Mouse (Mus musculus): Measurements from ENCODE around the gene Mcrip1. TPM values are rescaled to one million over a fixed set of nuclear protein-coding genes. Genes with fewer than 3 reads are reported as not detected.
A peak's percentile ranks its signal among the peaks of the same experiment; 100 is the strongest.

Mcrip1 gene
- polyA plus RNA-seq, 1 experiment from 2014 or later, result 244 TPM

GRCm38 (mm10) chr11:120552736-120553135 is 3.2 kb upstream of the Mcrip1 start:
- WGBS, result 81% methylated on average over 5 of the region's 5 CpGs
- H3K36me3 ChIP-seq (ENCODE audit: control insufficient read depth, insufficient read depth, low read length), result no peaks in the 10 kb centered on the region
- no peak for ATAC-seq (ENCODE audit: insufficient read depth, low FRiP score, low TSS enrichment)

DNA sequence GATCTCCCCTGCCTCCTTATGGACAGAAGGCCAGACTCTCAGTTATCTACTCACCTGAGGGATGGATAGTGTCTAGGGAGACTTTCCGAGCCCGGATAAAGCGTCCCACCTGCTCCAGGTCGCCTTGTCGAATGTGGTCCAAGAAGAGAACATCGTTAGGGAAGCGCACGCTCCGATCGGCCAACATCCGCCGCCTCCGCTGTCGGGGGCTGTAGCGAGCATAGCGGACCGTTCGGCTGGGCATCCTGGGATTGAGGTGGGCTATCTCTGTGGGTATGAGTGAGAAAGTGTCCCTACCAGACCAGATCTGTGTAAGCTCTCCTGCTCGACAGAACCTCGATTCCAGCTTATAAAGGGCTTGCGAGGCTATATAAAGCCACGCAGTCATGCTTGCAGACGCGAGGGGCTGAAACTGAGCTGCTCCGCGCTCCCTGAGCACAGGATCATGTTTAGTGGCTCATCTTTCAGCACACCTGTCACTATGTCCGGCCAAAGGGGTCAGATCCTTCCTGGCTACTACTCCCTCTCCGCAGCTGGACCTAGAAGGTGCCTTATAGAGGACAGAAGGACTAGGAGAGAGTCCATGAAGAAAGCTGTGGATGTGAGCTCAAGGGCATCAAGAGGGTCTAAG is 1.4 kb upstream of the Mcrip1 start, which contains the start of gene Ppp1r27:
Gene Ppp1r27 (minus strand): TSS at position 323 of the 631 bp plus-strand sequence.
- Histone ChIP-seq H3K4me1 (ENCODE audit: control insufficient read depth, insufficient read depth, low read length) (peaks cover 14% of the 10 kb centered on the region), H3K9me3 (ENCODE audit: control insufficient read depth, low read length) (no peaks in the 10 kb centered on the region), H3K9ac (ENCODE audit: low read length) (peak within 1 kb of the TSS; percentile 96), H3K4me2 (ENCODE audit: low read depth) (peak within 1 kb of the TSS; percentile 97), H3K27me3 (ENCODE audit: control insufficient read depth, insufficient read depth, low read length) (no peaks in the 10 kb centered on the region), H3K36me3 (ENCODE audit: control insufficient read depth, insufficient read depth, low read length) (no peaks in the 10 kb centered on the region), H3K4me3 (ENCODE audit: low read depth, low read length) (peak within 1 kb of the TSS; percentile 99), H3K27ac (ENCODE audit: low read depth, low read length) (peak within 1 kb of the TSS; percentile 78; the same call in 1 of the 2 replicates)
- 93% methylated on average over 28 of the region's 28 CpGs for WGBS
- ATAC-seq (ENCODE audit: insufficient read depth, low FRiP score, low TSS enrichment) (no peak), DNase-seq (ENCODE audit: low spot score) (no peak)

More at GRCm38 (mm10) chr11:120552736-120553135, 3.2 kb upstream of the Mcrip1 start:
- no peak overlapping the region for H3K4me3 ChIP-seq (ENCODE audit: low read depth, low read length)
- H3K4me2 ChIP-seq (ENCODE audit: low read depth), result no peak overlapping the region
- no peaks in the 10 kb centered on the region for H3K9me3 ChIP-seq (ENCODE audit: control insufficient read depth, low read length)
- no peak overlapping the region for H3K27ac ChIP-seq (ENCODE audit: low read depth, low read length)
- peaks cover 14% of the 10 kb centered on the region for H3K4me1 ChIP-seq (ENCODE audit: control insufficient read depth, insufficient read depth, low read length)
- H3K27me3 ChIP-seq (ENCODE audit: control insufficient read depth, insufficient read depth, low read length), result no peaks in the 10 kb centered on the region
- DNase-seq (ENCODE audit: low spot score), result no peak
- no peak overlapping the region for H3K9ac ChIP-seq (ENCODE audit: low read length)

DNA sequence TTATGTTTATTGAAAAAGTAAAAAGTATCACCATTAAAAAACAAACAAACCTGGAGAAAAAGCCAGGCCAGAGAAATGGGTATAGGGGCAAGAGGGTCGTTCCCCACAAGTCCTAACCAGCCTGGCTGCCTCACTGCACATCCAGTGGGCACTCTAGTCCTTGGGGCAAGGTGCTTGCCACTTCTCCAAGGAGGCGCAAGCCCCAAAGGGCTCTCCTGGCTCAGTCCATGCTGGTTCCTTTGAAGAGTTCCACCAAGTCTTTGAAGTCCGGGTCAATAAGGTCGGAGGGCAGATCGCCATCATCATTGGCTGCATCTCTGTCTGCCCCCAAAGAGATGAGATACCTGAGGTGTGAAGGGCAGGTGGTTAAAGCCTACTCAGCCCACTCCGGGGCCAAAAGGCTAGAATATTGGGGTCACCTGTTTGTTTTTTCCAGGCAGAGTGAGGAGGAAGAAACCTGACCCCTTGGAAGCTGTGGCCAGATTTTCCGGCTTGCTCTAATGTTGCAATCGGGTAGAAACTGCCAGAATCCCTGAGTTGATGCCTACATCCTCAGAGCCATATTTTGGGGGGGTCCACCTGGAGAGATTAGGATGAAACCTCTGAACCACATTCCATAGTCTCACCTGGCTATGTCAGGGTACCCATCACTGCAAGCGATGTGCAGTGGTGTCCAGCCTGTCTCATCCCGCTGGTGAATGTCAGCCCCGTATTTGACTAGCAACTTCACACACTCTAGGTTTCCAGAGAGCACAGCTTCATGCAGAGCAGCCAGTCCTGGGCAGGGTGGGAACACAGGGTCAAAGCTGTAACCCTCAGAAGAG is 671 bp upstream of the Mcrip1 start:
- Histone ChIP-seq H3K4me2 (ENCODE audit: low read depth) (peak overlapping the region; percentile 97), H3K4me3 (ENCODE audit: low read depth, low read length) (peak overlapping the region; percentile 99), H3K27ac (ENCODE audit: low read depth, low read length) (peak overlapping the region; percentile 78), H3K9me3 (ENCODE audit: control insufficient read depth, low read length) (no peaks in the 10 kb centered on the region), H3K4me1 (ENCODE audit: control insufficient read depth, insufficient read depth, low read length) (peaks cover 14% of the 10 kb centered on the region), H3K9ac (ENCODE audit: low read length) (peak overlapping the region; percentile 96), H3K36me3 (ENCODE audit: control insufficient read depth, insufficient read depth, low read length) (no peaks in the 10 kb centered on the region), H3K27me3 (ENCODE audit: control insufficient read depth, insufficient read depth, low read length) (no peaks in the 10 kb centered on the region)
- ATAC-seq (ENCODE audit: insufficient read depth, low FRiP score, low TSS enrichment) (no peak), DNase-seq (ENCODE audit: low spot score) (peak; percentile 9)
- 73% methylated on average over 11 of the region's 11 CpGs for WGBS

DNA sequence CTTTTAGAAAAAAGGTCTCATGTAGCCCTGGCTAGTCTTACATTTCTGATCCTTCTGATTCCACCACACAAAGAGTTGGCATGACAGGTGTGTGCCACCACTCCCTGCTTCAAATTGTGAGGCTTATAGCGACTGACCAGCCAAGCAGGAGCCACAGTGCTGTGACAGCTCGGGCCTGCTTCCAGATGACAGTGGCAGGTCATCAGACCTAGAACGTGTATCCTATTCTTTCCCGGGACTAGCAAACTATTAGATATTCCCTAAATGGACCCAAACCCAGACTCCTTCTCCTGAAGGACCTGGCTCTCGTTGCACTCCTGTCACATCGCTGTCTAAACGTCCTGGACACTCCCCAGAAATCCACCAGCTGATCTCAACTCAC is 750 bp downstream of the Mcrip1 start:
- Histone ChIP-seq H3K36me3 (ENCODE audit: control insufficient read depth, insufficient read depth, low read length) (peaks cover 6% of the 10 kb centered on the region; the same call in 1 of the 2 replicates), H3K4me3 (ENCODE audit: low read depth, low read length) (peak overlapping the region; percentile 99), H3K27me3 (ENCODE audit: control insufficient read depth, insufficient read depth, low read length) (no peaks in the 10 kb centered on the region), H3K4me2 (ENCODE audit: low read depth) (peak overlapping the region; percentile 97), H3K27ac (ENCODE audit: low read depth, low read length) (peak overlapping the region; percentile 78; the same call in 1 of the 2 replicates), H3K9ac (ENCODE audit: low read length) (peak overlapping the region; percentile 96), H3K9me3 (ENCODE audit: control insufficient read depth, low read length) (no peaks in the 10 kb centered on the region), H3K4me1 (ENCODE audit: control insufficient read depth, insufficient read depth, low read length) (peaks cover 14% of the 10 kb centered on the region)
- 35% methylated on average over 7 of the region's 7 CpGs for WGBS
- DNase-seq (ENCODE audit: low spot score) (no peak), ATAC-seq (ENCODE audit: insufficient read depth, low FRiP score, low TSS enrichment) (no peak)

DNA sequence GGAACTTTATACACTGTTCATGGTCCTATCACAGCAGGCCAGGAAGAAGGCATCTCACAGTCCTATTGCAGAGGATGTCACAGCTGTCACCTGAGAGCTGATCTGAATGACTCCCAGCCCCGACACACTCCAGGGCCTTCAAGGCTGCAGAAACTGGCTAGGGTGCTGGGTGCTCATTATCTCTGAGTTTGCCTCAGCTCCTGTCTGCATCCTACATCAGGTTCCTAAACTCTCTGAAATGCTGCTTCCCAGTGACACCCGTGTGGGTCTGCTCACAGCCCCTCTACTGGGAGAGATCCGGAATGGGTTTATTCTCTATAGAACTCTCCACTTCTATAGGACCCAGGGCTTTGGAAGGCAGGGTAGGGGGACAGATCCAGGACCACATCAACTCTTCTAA is 1.3 kb downstream of the Mcrip1 start:
- peaks cover 10% of the 10 kb centered on the region; the same call in 1 of the 2 replicates for H3K36me3 ChIP-seq (ENCODE audit: control insufficient read depth, insufficient read depth, low read length)
- 85% methylated on average over 3 of the region's 3 CpGs for WGBS
- H3K27me3 ChIP-seq (ENCODE audit: control insufficient read depth, insufficient read depth, low read length), result no peaks in the 10 kb centered on the region
- H3K4me1 ChIP-seq (ENCODE audit: control insufficient read depth, insufficient read depth, low read length), result peaks cover 14% of the 10 kb centered on the region
- H3K27ac ChIP-seq (ENCODE audit: low read depth, low read length), result no peak overlapping the region
- H3K4me2 ChIP-seq (ENCODE audit: low read depth), result peak overlapping the region; percentile 97
- no peak overlapping the region for H3K9ac ChIP-seq (ENCODE audit: low read length)
- DNase-seq (ENCODE audit: low spot score), result peak; percentile 9
- H3K4me3 ChIP-seq (ENCODE audit: low read depth, low read length), result no peak overlapping the region; the same call in 1 of the 2 replicates
- no peaks in the 10 kb centered on the region for H3K9me3 ChIP-seq (ENCODE audit: control insufficient read depth, low read length)
- no peak for ATAC-seq (ENCODE audit: insufficient read depth, low FRiP score, low TSS enrichment)

GRCm38 (mm10) chr11:120547469-120547868 is 2.1 kb downstream of the Mcrip1 start:
- Histone ChIP-seq H3K27ac (ENCODE audit: low read depth, low read length) (no peak overlapping the region), H3K36me3 (ENCODE audit: control insufficient read depth, insufficient read depth, low read length) (peaks cover 15% of the 10 kb centered on the region; the same call in 1 of the 2 replicates), H3K4me2 (ENCODE audit: low read depth) (no peak overlapping the region), H3K9me3 (ENCODE audit: control insufficient read depth, low read length) (no peaks in the 10 kb centered on the region), H3K4me3 (ENCODE audit: low read depth, low read length) (no peak overlapping the region), H3K27me3 (ENCODE audit: control insufficient read depth, insufficient read depth, low read length) (no peaks in the 10 kb centered on the region), H3K9ac (ENCODE audit: low read length) (no peak overlapping the region), H3K4me1 (ENCODE audit: control insufficient read depth, insufficient read depth, low read length) (peaks cover 14% of the 10 kb centered on the region)
- 72% methylated on average over 2 of the region's 2 CpGs for WGBS
- ATAC-seq (ENCODE audit: insufficient read depth, low FRiP score, low TSS enrichment), result no peak
- peak; percentile 5 for DNase-seq (ENCODE audit: low spot score)

DNA sequence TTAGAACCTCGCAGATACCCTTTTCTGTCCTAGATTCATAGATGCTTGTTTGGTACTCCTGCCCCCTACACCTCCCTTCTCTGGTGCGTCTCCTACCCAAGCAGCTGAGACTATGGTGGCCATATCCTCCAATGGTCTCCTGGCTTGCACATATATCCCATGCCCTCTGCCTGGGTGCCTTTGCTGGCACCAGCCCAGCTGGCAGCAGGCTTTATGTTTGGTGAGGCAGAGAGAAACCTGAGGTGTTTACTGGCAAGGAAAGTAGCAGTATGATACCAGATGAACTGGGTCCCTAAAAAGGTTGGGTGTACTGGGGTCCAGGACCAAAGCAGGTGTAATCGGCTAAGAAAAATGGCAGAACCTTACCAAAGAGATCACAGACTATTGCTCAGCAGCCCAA is 3.6 kb downstream of the Mcrip1 start:
- Histone ChIP-seq H3K27me3 (ENCODE audit: control insufficient read depth, insufficient read depth, low read length) (no peaks in the 10 kb centered on the region), H3K4me2 (ENCODE audit: low read depth) (no peak overlapping the region), H3K9ac (ENCODE audit: low read length) (no peak overlapping the region), H3K4me3 (ENCODE audit: low read depth, low read length) (no peak overlapping the region), H3K4me1 (ENCODE audit: control insufficient read depth, insufficient read depth, low read length) (peaks cover 14% of the 10 kb centered on the region), H3K36me3 (ENCODE audit: control insufficient read depth, insufficient read depth, low read length) (peaks cover 15% of the 10 kb centered on the region; the same call in 1 of the 2 replicates), H3K27ac (ENCODE audit: low read depth, low read length) (no peak overlapping the region), H3K9me3 (ENCODE audit: control insufficient read depth, low read length) (no peaks in the 10 kb centered on the region)
- WGBS, result 98% methylated on average over 3 of the region's 3 CpGs
- DNase-seq (ENCODE audit: low spot score), result no peak
- ATAC-seq (ENCODE audit: insufficient read depth, low FRiP score, low TSS enrichment), result no peak

- Histone ChIP-seq H3K4me3 (ENCODE audit: low read depth, low read length) (no peak overlapping the region), H3K9ac (ENCODE audit: low read length) (no peak overlapping the region), H3K27ac (ENCODE audit: low read depth, low read length) (no peak overlapping the region), H3K9me3 (ENCODE audit: control insufficient read depth, low read length) (no peaks in the 10 kb centered on the region), H3K36me3 (ENCODE audit: control insufficient read depth, insufficient read depth, low read length) (peaks cover 15% of the 10 kb centered on the region; the same call in 1 of the 2 replicates), H3K4me2 (ENCODE audit: low read depth) (no peak overlapping the region), H3K27me3 (ENCODE audit: control insufficient read depth, insufficient read depth, low read length) (no peaks in the 10 kb centered on the region), H3K4me1 (ENCODE audit: control insufficient read depth, insufficient read depth, low read length) (no peaks in the 10 kb centered on the region)
- no peak for DNase-seq (ENCODE audit: low spot score)
- no peak for ATAC-seq (ENCODE audit: insufficient read depth, low FRiP score, low TSS enrichment)
- WGBS, result 88% methylated on average over 6 of the region's 6 CpGs
Measured at GRCm38 (mm10) chr11:120542376-120542775, 7.2 kb downstream of the Mcrip1 start.

All from neural tube, embryonic 11.5 days (tissue).